Mouse (Mus musculus) stomach, embryonic 15.5 days (tissue): Measurements from ENCODE around the gene 1700109H08Rik. TPM values are rescaled to one million over a fixed set of nuclear protein-coding genes. Genes with fewer than 3 reads are reported as not detected.

ENCODE experiments used
- ATAC-seq: fragments of 200-750 bp; cut with Nextera tagmentation; 2 replicates; pipeline ENCODE4 v1.8.0; 2017; ENCODE audit warnings: low read depth, moderate number of reproducible peaks, moderate TSS enrichment; ENCODE audit not compliant: insufficient read depth, low FRiP score
- H3K27ac ChIP-seq: fragments of 300-500 bp; sonication (generic); 2 replicates; pipeline ENCODE4 v1.5.1; 2015; ENCODE audit warnings: mild to moderate bottlenecking, inconsistent platforms
- H3K27me3 ChIP-seq: fragments of 300-500 bp; sonication (generic); replicated peaks from 2 replicates; pipeline ENCODE4 v1.6.1; 2015; ENCODE audit warnings: inconsistent platforms
- H3K36me3 ChIP-seq: fragments of 300-500 bp; sonication (generic); 2 replicates; pipeline ENCODE4 v1.6.1; 2015; ENCODE audit warnings: inconsistent platforms
- H3K4me1 ChIP-seq: fragments of 300-500 bp; sonication (generic); 2 replicates; pipeline ENCODE4 v1.6.1; 2015; ENCODE audit warnings: inconsistent platforms
- H3K4me2 ChIP-seq: fragments of 300-500 bp; sonication (generic); 2 replicates; pipeline ENCODE4 v1.6.1; 2015; ENCODE audit warnings: mild to moderate bottlenecking, inconsistent platforms
- H3K4me3 ChIP-seq: fragments of 300-500 bp; sonication (generic); replicated peaks from 2 replicates; pipeline ENCODE4 v1.5.1; 2015; ENCODE audit warnings: inconsistent platforms
- H3K9ac ChIP-seq: fragments of 300-500 bp; sonication (generic); 2 replicates; pipeline ENCODE4 v1.6.1; 2015; ENCODE audit warnings: inconsistent platforms
- H3K9me3 ChIP-seq: fragments of 300-500 bp; sonication (generic); 2 replicates; pipeline ENCODE4 v1.6.1; 2016; ENCODE audit warnings: inconsistent platforms
- WGBS: fragments of 180-500 bp; shearing (Covaris S2); methylation state at CpG from one replicate; pipeline ENCODE4 v1.1.7; 2015; 5-methylcytosine and 5-hydroxymethylcytosine counted together
- polyA plus RNA-seq: library from polyadenylated mRNA; unstranded; fragments of >200 nt; fragmentation: Nextera tagmentation; extraction: Ambion mirVana; gene quantifications from 2 replicates; pipeline ENCODE4 v1.2.1, GENCODE M21; 2015

Gene 1700109H08Rik
- polyA plus RNA-seq, 1 experiment from 2014 or later, result 2.7 TPM

DNA sequence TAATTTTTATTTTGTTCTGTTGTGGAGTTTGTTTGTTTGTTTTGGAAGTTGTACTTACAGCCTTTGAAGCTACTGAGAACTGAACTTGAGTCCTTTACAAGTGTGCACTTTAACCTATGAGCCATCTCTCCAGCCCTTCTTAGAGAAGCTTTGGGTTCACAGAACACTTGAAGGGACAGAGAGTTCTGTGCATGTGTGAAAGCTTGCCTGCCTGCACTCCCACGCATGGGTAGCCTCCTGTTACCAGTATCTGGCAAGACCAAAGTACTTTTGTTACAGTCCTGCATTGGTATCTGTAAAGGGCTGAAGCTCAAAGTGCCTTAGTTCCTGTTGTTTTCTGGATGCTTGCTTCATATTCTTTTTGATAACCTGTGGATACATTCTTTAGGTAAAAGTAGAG, 25.1 kb upstream of the 1700109H08Rik start:
- Histone ChIP-seq H3K9ac (no peak overlapping the region), H3K27ac (no peak overlapping the region), H3K27me3 (no peaks in the 10 kb centered on the region), H3K9me3 (no peaks in the 10 kb centered on the region), H3K36me3 (no peaks in the 10 kb centered on the region), H3K4me1 (peaks cover 12% of the 10 kb centered on the region; the same call in 1 of the 2 replicates), H3K4me2 (no peak overlapping the region), H3K4me3 (no peak overlapping the region)
- WGBS, result 85% methylated on average over 1 of the region's 1 CpGs
- no peak for ATAC-seq

DNA sequence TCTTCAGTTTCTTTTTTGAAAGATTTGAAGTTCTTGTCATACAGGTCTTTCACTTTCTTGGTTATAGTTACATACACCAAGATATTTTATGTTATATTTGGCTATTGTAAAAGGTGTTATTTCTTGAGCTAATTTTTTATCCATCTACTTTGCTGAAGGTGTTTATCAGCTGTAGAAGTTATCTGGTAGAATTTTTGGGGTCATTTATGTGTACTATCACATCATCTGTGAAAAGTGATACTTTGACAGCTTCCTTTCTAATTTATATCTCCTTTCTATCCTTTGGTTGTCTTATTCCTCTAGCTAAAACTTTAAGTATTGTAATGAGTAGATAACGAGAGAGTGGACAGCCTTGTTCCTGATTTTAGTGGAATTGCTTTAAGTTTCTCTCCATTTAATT, 19.9 kb upstream of the 1700109H08Rik start:
- H3K27me3 ChIP-seq, result no peaks in the 10 kb centered on the region
- H3K9me3 ChIP-seq, result no peaks in the 10 kb centered on the region
- no peak overlapping the region for H3K27ac ChIP-seq
- H3K4me1 ChIP-seq, result no peaks in the 10 kb centered on the region
- peaks cover 11% of the 10 kb centered on the region; the same call in 1 of the 2 replicates for H3K36me3 ChIP-seq
- no peak overlapping the region for H3K4me2 ChIP-seq
- H3K9ac ChIP-seq, result no peak overlapping the region
- ATAC-seq, result no peak
- H3K4me3 ChIP-seq, result no peak overlapping the region
- WGBS, result 95% methylated on average over 1 of the region's 1 CpGs

- no peaks in the 10 kb centered on the region for H3K4me1 ChIP-seq
- no peak overlapping the region for H3K9ac ChIP-seq
- no peak overlapping the region for H3K27ac ChIP-seq
- no peaks in the 10 kb centered on the region for H3K27me3 ChIP-seq
- no peak for ATAC-seq
- 73% methylated on average over 2 of the region's 2 CpGs for WGBS
- no peaks in the 10 kb centered on the region for H3K9me3 ChIP-seq
- no peak overlapping the region for H3K4me3 ChIP-seq
- peaks cover 23% of the 10 kb centered on the region for H3K36me3 ChIP-seq
- no peak overlapping the region for H3K4me2 ChIP-seq
Measured at GRCm38 (mm10) chr5:3554198-3554597, 17.2 kb upstream of the 1700109H08Rik start.

GRCm38 (mm10) chr5:3574825-3575224, 3.5 kb downstream of the 1700109H08Rik start:
- Histone ChIP-seq H3K4me1 (no peaks in the 10 kb centered on the region), H3K9me3 (no peaks in the 10 kb centered on the region), H3K36me3 (peaks cover 66% of the 10 kb centered on the region), H3K9ac (no peak overlapping the region), H3K4me3 (no peak overlapping the region), H3K27me3 (no peaks in the 10 kb centered on the region), H3K4me2 (no peak overlapping the region), H3K27ac (no peak overlapping the region)
- 89% methylated on average over 2 of the region's 2 CpGs for WGBS
- no peak for ATAC-seq

DNA sequence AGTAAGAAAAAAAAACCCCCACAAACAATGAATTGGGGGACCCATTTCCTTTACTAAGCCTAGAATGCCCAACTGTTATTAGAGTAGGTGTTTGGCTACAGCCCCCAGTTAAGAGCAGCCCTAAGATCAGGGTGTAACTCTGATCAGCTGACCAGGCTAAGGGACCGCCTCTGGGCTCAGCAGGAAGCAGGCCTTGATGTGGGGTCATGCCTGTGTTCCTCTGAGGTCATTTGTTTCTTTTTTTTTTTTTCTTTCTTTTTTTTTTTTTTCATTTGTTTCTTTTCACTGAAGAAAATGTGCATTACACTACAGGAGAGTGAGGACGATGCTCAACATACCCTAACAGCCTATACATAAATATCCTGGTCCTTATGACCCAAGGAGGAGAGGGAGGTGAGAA, 6.6 kb downstream of the 1700109H08Rik start:
- H3K9me3 ChIP-seq, result no peaks in the 10 kb centered on the region
- ATAC-seq, result no peak
- no peaks in the 10 kb centered on the region for H3K27me3 ChIP-seq
- H3K27ac ChIP-seq, result no peak overlapping the region
- 95% methylated on average over 2 of the region's 2 CpGs for WGBS
- no peak overlapping the region for H3K4me2 ChIP-seq
- H3K4me1 ChIP-seq, result no peaks in the 10 kb centered on the region
- no peak overlapping the region for H3K4me3 ChIP-seq
- H3K9ac ChIP-seq, result no peak overlapping the region
- H3K36me3 ChIP-seq, result peaks cover 49% of the 10 kb centered on the region

DNA sequence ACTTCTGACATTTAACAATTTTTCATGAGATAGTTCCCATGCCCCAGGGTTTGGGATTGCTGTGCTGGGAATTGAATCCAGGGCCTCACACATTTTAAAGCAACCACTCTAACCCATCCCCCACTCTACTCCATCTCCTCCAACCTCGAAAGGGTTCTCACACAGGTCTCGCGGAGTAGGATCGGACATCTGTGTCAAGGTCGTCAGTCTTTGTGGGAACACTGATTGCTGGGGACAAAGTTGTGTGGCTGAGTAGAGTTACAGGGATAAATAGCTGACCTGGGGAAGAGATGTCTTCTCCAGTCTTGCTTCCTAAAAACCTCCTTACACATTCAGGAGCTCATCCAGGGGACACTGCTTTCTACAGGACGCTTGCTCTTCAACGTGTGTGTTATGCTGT, 7.7 kb downstream of the 1700109H08Rik start:
- no peaks in the 10 kb centered on the region for H3K4me1 ChIP-seq
- no peak overlapping the region for H3K4me3 ChIP-seq
- no peak for ATAC-seq
- 92% methylated on average over 7 of the region's 7 CpGs for WGBS
- no peaks in the 10 kb centered on the region for H3K9me3 ChIP-seq
- H3K27ac ChIP-seq, result no peak overlapping the region
- H3K4me2 ChIP-seq, result no peak overlapping the region
- H3K27me3 ChIP-seq, result no peaks in the 10 kb centered on the region
- no peak overlapping the region for H3K9ac ChIP-seq
- peaks cover 47% of the 10 kb centered on the region for H3K36me3 ChIP-seq

GRCm38 (mm10) chr5:3595693-3596398, 24.5 kb downstream of the 1700109H08Rik start, which contains the start of gene Pex1:
Pex1 (plus strand) TSS chr5:3596066.
- H3K27ac ChIP-seq, result peak within 1 kb of the TSS; percentile 80
- H3K27me3 ChIP-seq, result no peaks in the 10 kb centered on the region

DNA sequence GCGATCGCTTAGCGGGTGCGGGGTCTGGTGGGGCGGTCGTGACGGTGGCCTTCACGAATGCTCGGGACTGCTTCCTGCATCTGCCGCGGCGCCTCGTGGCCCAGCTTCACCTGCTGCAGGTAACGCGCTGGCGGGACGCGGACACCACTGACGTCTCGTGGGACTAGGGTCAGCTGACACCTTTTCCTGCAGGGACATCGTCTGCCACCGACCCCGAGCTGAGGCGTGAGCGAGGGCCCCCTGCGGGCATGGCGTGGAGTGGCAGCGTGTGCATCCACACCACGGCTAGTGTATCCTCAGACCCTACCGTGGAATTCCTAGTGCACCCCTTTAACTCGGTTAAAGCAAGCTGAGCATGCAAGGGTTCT, 25.0 kb downstream of the 1700109H08Rik start, which contains the start of gene Rbm48:
Gene Rbm48, minus strand, starts transcription at position 187 of the 368 bp plus-strand sequence.
- H3K4me2 ChIP-seq, result peak within 1 kb of the TSS; percentile 81
- peak within 1 kb of the TSS; percentile 76 for H3K9ac ChIP-seq
- peak within 1 kb of the TSS; percentile 80 for H3K27ac ChIP-seq
- H3K9me3 ChIP-seq, result no peaks in the 10 kb centered on the region
- under 1% methylated on average over 31 of the region's 31 CpGs for WGBS
- H3K36me3 ChIP-seq, result peaks cover under 1% of the 10 kb centered on the region; the same call in 1 of the 2 replicates
- H3K4me3 ChIP-seq, result peak within 1 kb of the TSS; percentile 90
- peaks cover 12% of the 10 kb centered on the region for H3K4me1 ChIP-seq
- peak; percentile 75 for ATAC-seq
- H3K27me3 ChIP-seq, result no peaks in the 10 kb centered on the region

More at GRCm38 (mm10) chr5:3595693-3596398, 24.5 kb downstream of the 1700109H08Rik start, which contains the start of gene Pex1:
- Histone ChIP-seq H3K4me3 (peak within 1 kb of the TSS; percentile 90), H3K4me2 (peak within 1 kb of the TSS; percentile 81), H3K9me3 (no peaks in the 10 kb centered on the region), H3K36me3 (peaks cover 6% of the 10 kb centered on the region; the same call in 1 of the 2 replicates), H3K9ac (peak within 1 kb of the TSS; percentile 76), H3K4me1 (peaks cover 12% of the 10 kb centered on the region)
- ATAC-seq, result peak; percentile 97
- WGBS, result under 1% methylated on average over 50 of the region's 50 CpGs

- Histone ChIP-seq H3K36me3 (no peaks in the 10 kb centered on the region), H3K4me3 (peak overlapping the region; percentile 90; the same call in 1 of the 2 replicates), H3K9me3 (no peaks in the 10 kb centered on the region), H3K4me1 (peaks cover 12% of the 10 kb centered on the region), H3K27me3 (no peaks in the 10 kb centered on the region), H3K9ac (no peak overlapping the region), H3K4me2 (peak overlapping the region; percentile 81), H3K27ac (no peak overlapping the region)
- no peak for ATAC-seq
Measured at GRCm38 (mm10) chr5:3597171-3597570, 25.8 kb downstream of the 1700109H08Rik start.

DNA sequence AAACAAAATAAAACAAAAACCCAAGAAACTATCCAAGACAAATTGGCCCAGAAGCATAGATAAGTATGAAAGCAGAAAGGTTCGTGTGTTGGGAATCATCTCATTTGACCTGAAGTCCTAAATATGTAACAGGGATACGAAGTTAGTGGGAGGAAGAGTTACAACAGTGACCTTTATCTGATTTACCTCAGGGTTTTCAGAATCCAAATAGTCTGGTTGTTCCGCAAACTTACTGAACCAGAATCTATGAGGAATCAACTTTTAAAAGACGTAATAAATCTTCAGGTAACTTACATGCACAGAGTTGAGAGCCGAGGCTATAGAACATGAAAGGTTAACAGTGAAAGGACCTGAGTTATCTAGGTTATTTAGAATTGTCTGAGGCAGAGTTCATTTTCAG, 27.4 kb downstream of the 1700109H08Rik start:
- H3K9me3 ChIP-seq, result no peaks in the 10 kb centered on the region
- H3K9ac ChIP-seq, result no peak overlapping the region
- H3K4me3 ChIP-seq, result no peak overlapping the region
- no peak for ATAC-seq
- peaks cover 12% of the 10 kb centered on the region for H3K4me1 ChIP-seq
- H3K36me3 ChIP-seq, result no peaks in the 10 kb centered on the region
- H3K4me2 ChIP-seq, result no peak overlapping the region
- no peaks in the 10 kb centered on the region for H3K27me3 ChIP-seq
- 85% methylated on average over 5 of the region's 5 CpGs for WGBS
- H3K27ac ChIP-seq, result no peak overlapping the region

DNA sequence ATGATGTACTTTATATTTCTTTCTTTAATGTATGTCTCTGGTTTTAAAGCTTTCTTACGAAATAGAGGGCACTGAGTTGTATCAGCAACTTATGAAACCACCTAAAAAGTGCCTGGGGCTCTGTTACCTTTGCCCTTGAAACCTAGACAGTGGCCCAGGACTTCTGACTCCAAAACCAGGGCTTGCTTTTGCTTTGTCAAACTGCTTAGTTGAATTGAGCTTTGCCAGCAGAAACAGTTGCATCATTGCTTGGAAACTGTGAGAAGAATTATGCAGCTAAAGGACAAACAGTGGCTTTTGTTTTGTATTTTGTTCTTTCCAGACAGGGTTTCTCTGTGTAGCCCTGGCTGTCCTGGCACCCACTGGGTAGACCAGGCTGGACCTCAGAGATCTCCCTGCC, 28.9 kb downstream of the 1700109H08Rik start:
- no peak for ATAC-seq
- 85% methylated on average over 1 of the region's 1 CpGs for WGBS
- no peak overlapping the region for H3K27ac ChIP-seq

GRCm38 (mm10) chr5:3600790-3601189, 29.4 kb downstream of the 1700109H08Rik start:
- no peak overlapping the region for H3K4me3 ChIP-seq
- no peaks in the 10 kb centered on the region for H3K4me1 ChIP-seq
- no peaks in the 10 kb centered on the region for H3K9me3 ChIP-seq
- ATAC-seq, result no peak
- WGBS, result 89% methylated on average over 3 of the region's 3 CpGs
- no peaks in the 10 kb centered on the region for H3K27me3 ChIP-seq
- H3K27ac ChIP-seq, result no peak overlapping the region
- 0 out of 2 replicates have a peak, but pooled peaks cover under 1% of the 10 kb centered on the region for H3K36me3 ChIP-seq
- no peak overlapping the region for H3K4me2 ChIP-seq
- no peak overlapping the region for H3K9ac ChIP-seq

More for the DNA sequence above, 28.9 kb downstream of the 1700109H08Rik start:
- H3K9ac ChIP-seq, result no peak overlapping the region
- H3K4me3 ChIP-seq, result no peak overlapping the region
- H3K36me3 ChIP-seq, result no peaks in the 10 kb centered on the region
- H3K27me3 ChIP-seq, result no peaks in the 10 kb centered on the region
- H3K9me3 ChIP-seq, result no peaks in the 10 kb centered on the region
- peaks cover 2% of the 10 kb centered on the region; the same call in 1 of the 2 replicates for H3K4me1 ChIP-seq
- no peak overlapping the region for H3K4me2 ChIP-seq
